Mouse (Mus musculus): ENCODE results near the gene Ankrd9.

DNA sequence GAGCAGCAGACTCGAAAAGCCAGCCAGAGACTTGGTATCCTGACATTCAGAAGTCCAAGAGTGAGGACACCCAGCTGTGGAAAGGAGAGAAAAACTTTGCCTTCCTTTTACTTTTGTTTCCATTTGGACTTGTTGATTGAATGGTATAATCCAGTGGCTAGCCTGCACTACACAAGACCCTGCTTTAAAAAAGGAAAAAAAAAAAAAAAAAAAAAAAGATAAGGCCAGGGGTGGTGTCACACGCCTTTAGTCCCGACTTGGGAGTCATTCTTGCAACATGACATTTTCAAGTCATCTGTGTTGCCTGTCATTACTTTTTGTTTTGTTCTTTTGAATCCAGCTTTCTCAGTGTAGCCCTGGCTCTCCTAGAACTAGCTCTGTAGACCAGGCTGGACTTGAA is 42.7 kb upstream of the Ankrd9 start:
- TF ChIP-seq GATA1 (IDR thresholded peaks at IDR 0.05; ENCODE audit: borderline replicate concordance, low read length) (no peak), FLI1 (IDR thresholded peaks at IDR 0.05; ENCODE audit: low read length) (no peak)

All from megakaryocyte, embryonic 14.5 days (primary cell).